ENCODE assay signal across 8 mouse cellular contexts in genomic region chr1:45816889-45817288, GRCm38 (mm10). TPM values are rescaled to one million over a fixed set of nuclear protein-coding genes. Genes with fewer than 3 reads are reported as not detected.
DNase-seq lines count a peak whose midpoint lies in the region; ATAC-seq and TF ChIP-seq lines count a peak whose summit lies in the region.
"Had no signal": no experiment of that assay in that cellular context is flagged by ENCODE, and none has a peak within 500 bp of the region (broad histone marks: within the 10 kb centered on the region; RNA-seq: fewer than 3 reads in every experiment).

No protein-coding gene starts in this region.

- peaks cover 2 to 67% of the 10 kb centered on the region in 2 experiments; a peak in 3 of 4 replicates for H3K36me3 ChIP-seq in MEL (ENCODE audit: control insufficient read depth in 1 of 2, insufficient read depth in 2 of 2, low read length in 2 of 2)

- H3K27ac ChIP-seq in left cerebral cortex, adult 2 months: no peak overlapping the region
- H3K27ac ChIP-seq in MEL (ENCODE audit: control insufficient read depth, low read depth, low read length): no peak overlapping the region

- TF ChIP-seq POLR2A in MEL (IDR thresholded peaks at IDR 0.05; ENCODE audit: control insufficient read depth in 1 of 2, insufficient read depth in 1 of 2, low read depth in 1 of 2, low read length in 2 of 2, poor library complexity in 1 of 2): no peak; a peak in 1 of 4 replicates

- no peaks in the 10 kb centered on the region for H3K4me1 ChIP-seq in MEL (ENCODE audit: control insufficient read depth in 1 of 2, insufficient read depth in 2 of 2, low read length in 2 of 2)

- no peaks in the 10 kb centered on the region for H3K79me2 ChIP-seq in MEL (ENCODE audit: control insufficient read depth, insufficient read depth, low read length, poor library complexity)

- TF ChIP-seq EP300 in MEL (IDR thresholded peaks at IDR 0.05; ENCODE audit: low read depth in 1 of 2, low read length in 2 of 2): no peak

- intact Hi-C loops in left cerebral cortex, adult 2 months (cut with DNase I): loop anchor here (2.0 kb wide), 1 partner anchor 206 kb away; no protein-coding TSS in a partner anchor

- H3K9me3 ChIP-seq in MEL (replicated peaks; ENCODE audit: insufficient read depth, low read length): no peaks in the 10 kb centered on the region

- H3K4me3 ChIP-seq in left cerebral cortex, adult 2 months: no peak overlapping the region
- no peak overlapping the region for H3K4me3 ChIP-seq in MEL (ENCODE audit: control insufficient read depth in 1 of 2, insufficient read depth in 1 of 2, low read depth in 2 of 2, low read length in 2 of 2)
- H3K4me3 ChIP-seq: erythroblast, embryonic 14.5 days had no signal

- peak in 1 of 2 experiments; percentile 19 for DNase-seq in left cerebral cortex, adult 2 months (ENCODE audit: extremely low spot score in 1 of 2, low spot score in 2 of 2)
- no peak for DNase-seq in left cerebral cortex, adult 11 months (ENCODE audit: low spot score)
- DNase-seq in MEL (ENCODE audit: low read depth, low spot score): peak; percentile 75
- DNase-seq in c-Kit-positive CD71-positive TER-119-negative erythroid progenitor cells, embryonic 14.5 days (ENCODE audit: low read depth): peak; percentile 50
- DNase-seq in yolk sac, embryonic 10.5 days (ENCODE audit: low spot score): no peak

- ATAC-seq in hematopoietic stem cell, adult 5-6 weeks (replicated peaks in 1 of 2; ENCODE audit: insufficient read depth in 1 of 2, low FRiP score in 2 of 2, low TSS enrichment in 1 of 2, low read depth in 1 of 2, poor library complexity in 2 of 2, severe bottlenecking in 2 of 2): peak; percentile 69 to 80; a peak in 3 of 4 replicates
- ATAC-seq in megakaryocyte, adult 5-6 weeks (ENCODE audit: poor library complexity, severe bottlenecking): peak; percentile 90

- H3K9ac ChIP-seq in MEL (ENCODE audit: control insufficient read depth, low read depth, low read length, poor library complexity, severe bottlenecking): no peak overlapping the region

- peak; percentile 74 for TF ChIP-seq RAD21 in MEL (IDR thresholded peaks at IDR 0.05; ENCODE audit: low read depth, low read length)

- TF ChIP-seq CTCF in left cerebral cortex, adult 2 months (IDR thresholded peaks at IDR 0.05): peak; percentile 98
- TF ChIP-seq CTCF in MEL (IDR thresholded peaks at IDR 0.05 in 2 of 3, conservative IDR thresholded peaks at IDR 0.05 in 1 of 3; ENCODE audit: control insufficient read depth in 1 of 3, insufficient read depth in 1 of 3, low read depth in 2 of 3, low read length in 3 of 3, poor library complexity in 1 of 3, severe bottlenecking in 1 of 3): peak; percentile 65 to 99 (median 86)

- no peaks in the 10 kb centered on the region for H3K27me3 ChIP-seq in MEL (ENCODE audit: control insufficient read depth in 1 of 2, insufficient read depth in 2 of 2, low read length in 2 of 2)

TF ChIP-seq in MEL, 35 proteins besides CTCF, POLR2A, EP300 and RAD21:
- TF ChIP-seq TCF12 (IDR thresholded peaks at IDR 0.05; ENCODE audit: low read depth, low read length) (no peak), RCOR1 (IDR thresholded peaks at IDR 0.05; ENCODE audit: low read depth, low read length) (no peak), JUND (IDR thresholded peaks at IDR 0.05; ENCODE audit: low read depth, low read length) (no peak), CHD1 (IDR thresholded peaks at IDR 0.05; ENCODE audit: low read depth, low read length) (no peak), MAZ (IDR thresholded peaks at IDR 0.05; ENCODE audit: low read depth, low read length) (no peak), UBTF (IDR thresholded peaks at IDR 0.05; ENCODE audit: borderline replicate concordance, insufficient read depth, low read depth, low read length) (no peak), POLR2AphosphoS5 (IDR thresholded peaks at IDR 0.05; ENCODE audit: borderline replicate concordance, low read depth, low read length) (no peak), MAFK (IDR thresholded peaks at IDR 0.05; ENCODE audit: borderline replicate concordance, low read depth, low read length) (no peak), MYB (IDR thresholded peaks at IDR 0.05; ENCODE audit: low read depth, low read length) (no peak), NELFE (IDR thresholded peaks at IDR 0.05; ENCODE audit: low read depth, low read length) (no peak), MXI1 (IDR thresholded peaks at IDR 0.05; ENCODE audit: low read depth, low read length) (no peak), HCFC1 (IDR thresholded peaks at IDR 0.05; ENCODE audit: low read depth, low read length) (no peak), SMC3 (IDR thresholded peaks at IDR 0.05; ENCODE audit: low read depth, low read length) (peak; percentile 77), ZC3H11A (IDR thresholded peaks at IDR 0.05; ENCODE audit: low read depth, low read length) (peak; percentile 40), GATA1 (IDR thresholded peaks at IDR 0.05; ENCODE audit: low read depth, low read length) (no peak)

RNA-seq across cellular contexts. Expression of gene Wdr75, which starts 21.9 kb away (rescaled TPM):
- 10 to 100 TPM; 36.9 to 43.2 TPM for total RNA-seq in left cerebral cortex, adult 2 months (2021)
- 171 and 195 TPM in 2 replicates for total RNA-seq in MEL (2012; rRNA removed)
- polyA plus RNA-seq in MEL (2012; ENCODE audit: insufficient read depth in 1 of 2, insufficient read length in 2 of 2, low read depth in 1 of 2, low replicate concordance in 2 of 2, missing spikeins in 1 of 2): 100 to 1,000 TPM; 193 to 279 TPM
- 71.9 and 72.7 TPM in 2 replicates for total RNA-seq in hematopoietic stem cell, adult 5-6 weeks (2017)
- total RNA-seq in megakaryocyte, adult 5-6 weeks (2015): 35.8 and 39.9 TPM in 2 replicates
- 17.0 and 27.2 TPM in 2 replicates for total RNA-seq in megakaryocyte, adult 5-6 weeks (2017)

Comparison
In these comparisons a context has a peak if more than half of its experiments do, and no peak if none do; other contexts are left out.
1. DNase-seq: peak in MEL (single experiment) and c-Kit-positive CD71-positive TER-119-negative erythroid progenitor cells, embryonic 14.5 days (single experiment); none in left cerebral cortex, adult 11 months (single experiment) and yolk sac, embryonic 10.5 days (single experiment).